In the genomic region with DNA sequence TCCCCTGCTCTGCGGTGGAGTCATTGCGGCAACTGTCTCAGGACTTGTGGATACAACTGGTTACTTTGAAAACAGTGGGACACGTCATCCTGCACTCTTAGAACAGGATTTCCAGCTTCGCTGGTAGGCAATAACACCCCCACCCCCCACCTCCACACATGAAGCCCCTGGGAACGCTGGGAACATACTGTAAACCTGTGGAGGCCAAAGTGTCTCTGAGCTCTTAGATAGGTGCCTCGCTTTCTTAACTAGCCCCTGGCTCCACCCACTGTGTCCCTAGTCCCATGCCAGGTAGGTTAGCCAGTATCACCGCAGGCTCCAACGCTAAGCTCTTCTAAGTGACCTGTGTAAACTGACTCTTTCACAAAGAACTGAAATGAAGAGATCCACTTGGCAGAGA, we compare ENCODE assay signal across 8 mouse cellular contexts.
A peak's percentile ranks its signal among the peaks of the same experiment; 100 is the strongest.
DNase-seq lines count a peak whose midpoint lies in the region; ATAC-seq and TF ChIP-seq lines count a peak whose summit lies in the region.

No protein-coding gene starts in this region.

- no peaks in the 10 kb centered on the region for H3K9me3 ChIP-seq in heart, postnatal 0 days (replicated peaks; ENCODE audit: control insufficient read depth, low read length)
- no peaks in the 10 kb centered on the region for H3K9me3 ChIP-seq in limb, embryonic 11.5 days (ENCODE audit: control insufficient read depth, low read length)
- H3K9me3 ChIP-seq in neural tube, embryonic 12.5 days, result no peaks in the 10 kb centered on the region

- no peak for TF ChIP-seq EP300 in heart, postnatal 0 days (IDR thresholded peaks at IDR 0.05; ENCODE audit: low read depth)

- no peaks in the 10 kb centered on the region for H3K36me3 ChIP-seq in liver, adult 2 months (ENCODE audit: control insufficient read depth, insufficient read depth, low read length)
- H3K36me3 ChIP-seq in heart, postnatal 0 days (replicated peaks; ENCODE audit: control insufficient read depth, insufficient read depth, low read length), result no peaks in the 10 kb centered on the region
- no peaks in the 10 kb centered on the region for H3K36me3 ChIP-seq in limb, embryonic 11.5 days (ENCODE audit: control insufficient read depth, insufficient read depth, low read length)
- H3K36me3 ChIP-seq in neural tube, embryonic 12.5 days, result no peaks in the 10 kb centered on the region

- TF ChIP-seq POLR2A in liver, adult 2 months (IDR thresholded peaks at IDR 0.05; ENCODE audit: extremely low read depth, insufficient read depth, low read length), result no peak

- H3K4me2 ChIP-seq in heart, postnatal 0 days (ENCODE audit: low read depth, low read length), result peak overlapping the region; percentile 78
- H3K4me2 ChIP-seq in limb, embryonic 11.5 days (ENCODE audit: low read depth, severe bottlenecking), result peak overlapping the region; percentile 72; the same call in 1 of the 2 replicates
- H3K4me2 ChIP-seq in neural tube, embryonic 12.5 days (replicated peaks), result peak overlapping the region; percentile 70

- H3K9ac ChIP-seq in liver, adult 2 months (ENCODE audit: low read depth, low read length), result peak overlapping the region; percentile 83
- H3K9ac ChIP-seq in heart, postnatal 0 days (replicated peaks; ENCODE audit: low read depth, low read length), result peak overlapping the region; percentile 78
- H3K9ac ChIP-seq in limb, embryonic 11.5 days (ENCODE audit: low read length), result peak overlapping the region; percentile 77
- peak overlapping the region; percentile 69 for H3K9ac ChIP-seq in neural tube, embryonic 12.5 days

- H3K4me3 ChIP-seq in liver, adult 2 months (ENCODE audit: insufficient read depth, low read depth, low read length), result peak overlapping the region; percentile 80
- H3K4me3 ChIP-seq in heart, postnatal 0 days (ENCODE audit: low read depth, low read length), result peak overlapping the region; percentile 53
- no peak overlapping the region for H3K4me3 ChIP-seq in limb, embryonic 11.5 days (ENCODE audit: low read depth, low read length)
- no peak overlapping the region for H3K4me3 ChIP-seq in neural tube, embryonic 12.5 days

- no peaks in the 10 kb centered on the region for H3K27me3 ChIP-seq in liver, adult 2 months (ENCODE audit: control insufficient read depth, insufficient read depth, low read length)
- no peaks in the 10 kb centered on the region for H3K27me3 ChIP-seq in heart, postnatal 0 days (ENCODE audit: control insufficient read depth, insufficient read depth, low read length)
- peaks cover 2% of the 10 kb centered on the region; the same call in 1 of the 2 replicates for H3K27me3 ChIP-seq in limb, embryonic 11.5 days (ENCODE audit: control insufficient read depth, insufficient read depth, low read length)
- peaks cover 82% of the 10 kb centered on the region for H3K27me3 ChIP-seq in neural tube, embryonic 12.5 days (replicated peaks)

- WGBS in liver, adult 2 months, result 42% methylated on average over 8 of the region's 8 CpGs
- WGBS in heart, postnatal 0 days, result 55% methylated on average over 8 of the region's 8 CpGs
- WGBS in limb, embryonic 11.5 days, result 60% methylated on average over 8 of the region's 8 CpGs
- 57% methylated on average over 8 of the region's 8 CpGs for WGBS in neural tube, embryonic 12.5 days

- H3K79me2 ChIP-seq in liver, adult 2 months (ENCODE audit: control insufficient read depth, insufficient read depth, low read length), result peaks cover 5% of the 10 kb centered on the region; the same call in 1 of the 2 replicates

- H3K27ac ChIP-seq in liver, adult 2 months (replicated peaks; ENCODE audit: insufficient read depth, low read depth, low read length), result peak overlapping the region; percentile 72
- peak overlapping the region; percentile 85 for H3K27ac ChIP-seq in heart, postnatal 0 days (ENCODE audit: low read depth)
- no peak overlapping the region for H3K27ac ChIP-seq in limb, embryonic 11.5 days (replicated peaks; ENCODE audit: low read depth, low read length)
- no peak overlapping the region for H3K27ac ChIP-seq in neural tube, embryonic 12.5 days

- 0 out of 2 replicates have a peak, but pooled peaks have one; percentile 15 for ATAC-seq in heart, postnatal 0 days (ENCODE audit: insufficient read depth, low read depth)
- no peak; the same call in 1 of the 2 replicates for ATAC-seq in limb, embryonic 11.5 days (ENCODE audit: insufficient number of reproducible peaks, low FRiP score, low TSS enrichment, low read depth)
- no peak for ATAC-seq in neural tube, embryonic 12.5 days (ENCODE audit: low FRiP score, low read depth)
- ATAC-seq in granulocyte monocyte progenitor cell, adult 5-6 weeks (replicated peaks; ENCODE audit: poor library complexity, severe bottlenecking), result no peak

- DNase-seq in liver, adult 2 months (ENCODE audit: extremely low read depth, low read depth, low spot score), result peak; percentile 90
- DNase-seq in liver, result no peak
- peak; percentile 41 for DNase-seq in heart, postnatal 0 days (ENCODE audit: low spot score)
- DNase-seq in limb, embryonic 11.5 days (ENCODE audit: low spot score), result no peak
- DNase-seq in MN1 (ENCODE audit: low spot score), result no peak
- DNase-seq in B cell, adult 2 months, result no peak

- H3K4me1 ChIP-seq in liver, adult 2 months (ENCODE audit: control insufficient read depth, insufficient read depth, low read length), result peaks cover 9% of the 10 kb centered on the region
- peaks cover 22% of the 10 kb centered on the region for H3K4me1 ChIP-seq in heart, postnatal 0 days (ENCODE audit: control insufficient read depth, insufficient read depth)
- peaks cover 11% of the 10 kb centered on the region for H3K4me1 ChIP-seq in limb, embryonic 11.5 days (ENCODE audit: control insufficient read depth, insufficient read depth, low read length)
- peaks cover 22% of the 10 kb centered on the region for H3K4me1 ChIP-seq in neural tube, embryonic 12.5 days

- TF ChIP-seq CTCF in liver, adult 2 months (IDR thresholded peaks at IDR 0.05; ENCODE audit: low read depth, low read length), result no peak
- no peak for TF ChIP-seq CTCF in heart, postnatal 0 days (IDR thresholded peaks at IDR 0.05; ENCODE audit: low read depth)

Comparison
In these comparisons a context has a peak if more than half of its experiments do, and no peak if none do; other contexts are left out.
1. DNase-seq: peak in liver, adult 2 months (single experiment) and heart, postnatal 0 days (single experiment); none in liver (single experiment), limb, embryonic 11.5 days (single experiment), MN1 (single experiment) and B cell, adult 2 months (0 of 2).
2. H3K27ac ChIP-seq: peak in liver, adult 2 months (single experiment) and heart, postnatal 0 days (single experiment); none in limb, embryonic 11.5 days (single experiment) and neural tube, embryonic 12.5 days (single experiment).
3. H3K4me3 ChIP-seq: peak in liver, adult 2 months (single experiment) and heart, postnatal 0 days (single experiment); none in limb, embryonic 11.5 days (single experiment) and neural tube, embryonic 12.5 days (single experiment).
4. Peak in every context shown above with its lines, with median percentiles within 50 percentile points of each other: H3K9ac ChIP-seq and H3K4me2 ChIP-seq.